Mouse (Mus musculus) midbrain, embryonic 13.5 days (tissue): ENCODE results near the gene Hspa1a. TPM values are rescaled to one million over a fixed set of nuclear protein-coding genes. Genes with fewer than 3 reads are reported as not detected.
"Not testable (repeated sequence)": the region's sequence is repeated elsewhere in the genome, so short reads cannot be mapped to it uniquely, and the experiment has no call there.

Experiments used
- ATAC-seq: fragments of 200-750 bp; cut with Nextera tagmentation; 2 replicates; pipeline ENCODE4 v1.8.0; 2017; ENCODE audit warnings: mild to moderate bottlenecking, moderate TSS enrichment, moderate library complexity
- H3K27ac ChIP-seq: fragments of 300-500 bp; sonication (generic); 2 replicates; pipeline ENCODE4 v1.5.1; 2015; ENCODE audit warnings: inconsistent platforms, mild to moderate bottlenecking, moderate library complexity
- H3K27me3 ChIP-seq: fragments of 300-500 bp; sonication (generic); 2 replicates; pipeline ENCODE4 v1.6.1; 2015; ENCODE audit warnings: mild to moderate bottlenecking, inconsistent platforms
- H3K36me3 ChIP-seq: fragments of 300-500 bp; sonication (generic); 2 replicates; pipeline ENCODE4 v1.6.1; 2015; ENCODE audit warnings: mild to moderate bottlenecking, inconsistent platforms
- H3K4me1 ChIP-seq: fragments of 300-500 bp; sonication (generic); replicated peaks from 2 replicates; pipeline ENCODE4 v1.6.1; 2015; ENCODE audit warnings: inconsistent platforms
- H3K4me2 ChIP-seq: fragments of 300-500 bp; sonication (generic); replicated peaks from 2 replicates; pipeline ENCODE4 v1.6.1; 2015; ENCODE audit warnings: moderate library complexity, mild to moderate bottlenecking, inconsistent platforms
- H3K4me3 ChIP-seq: fragments of 300-500 bp; sonication (generic); replicated peaks from 2 replicates; pipeline ENCODE4 v1.5.1; 2015; ENCODE audit warnings: mild to moderate bottlenecking, inconsistent platforms
- H3K9ac ChIP-seq: fragments of 300-500 bp; sonication (generic); replicated peaks from 2 replicates; pipeline ENCODE4 v1.6.1; 2015; ENCODE audit warnings: mild to moderate bottlenecking, inconsistent platforms
- H3K9me3 ChIP-seq: fragments of 300-500 bp; sonication (generic); 2 replicates; pipeline ENCODE4 v1.6.1; 2016; ENCODE audit warnings: mild to moderate bottlenecking, inconsistent platforms
- WGBS: fragments of 180-500 bp; shearing (Covaris S2); methylation state at CpG from one replicate; pipeline ENCODE4 v1.1.7; 2015; 5-methylcytosine and 5-hydroxymethylcytosine counted together
- polyA plus RNA-seq: library from polyadenylated mRNA; unstranded; fragments of >200 nt; fragmentation: Nextera tagmentation; extraction: Ambion mirVana; gene quantifications from 2 replicates; pipeline ENCODE4 v1.2.1, GENCODE M21; 2015

Gene Hspa1a
- polyA plus RNA-seq, 1 experiment from 2014 or later = 2.9 TPM

DNA sequence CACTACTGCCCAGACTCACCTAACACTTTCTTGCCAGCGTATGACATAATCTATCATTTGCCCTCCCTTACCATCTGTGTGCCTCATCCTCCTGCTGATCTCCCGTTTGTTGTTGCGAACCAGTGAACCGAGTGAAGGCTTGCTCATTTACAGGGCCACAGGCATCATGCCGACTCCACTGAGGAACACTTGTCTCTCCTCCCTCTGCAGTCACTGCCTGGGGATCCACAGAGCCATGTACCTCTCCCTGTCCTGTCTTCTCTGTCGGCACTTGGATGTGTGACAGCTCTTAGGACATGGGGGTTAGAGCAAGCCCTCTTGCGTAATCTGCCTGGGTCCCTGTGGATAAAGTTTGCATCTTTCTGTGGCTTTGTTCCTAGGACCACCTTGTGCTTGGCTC lies 37.6 kb upstream of the Hspa1a start:
- H3K4me2 ChIP-seq = no peak overlapping the region
- no peak overlapping the region for H3K4me3 ChIP-seq
- no peak for ATAC-seq
- H3K4me1 ChIP-seq = no peaks in the 10 kb centered on the region
- H3K27ac ChIP-seq = no peak overlapping the region
- no peaks in the 10 kb centered on the region for H3K9me3 ChIP-seq
- H3K27me3 ChIP-seq = no peaks in the 10 kb centered on the region
- H3K9ac ChIP-seq = no peak overlapping the region
- H3K36me3 ChIP-seq = peaks cover 96% of the 10 kb centered on the region
- WGBS = 84% methylated on average over 7 of the region's 7 CpGs

DNA sequence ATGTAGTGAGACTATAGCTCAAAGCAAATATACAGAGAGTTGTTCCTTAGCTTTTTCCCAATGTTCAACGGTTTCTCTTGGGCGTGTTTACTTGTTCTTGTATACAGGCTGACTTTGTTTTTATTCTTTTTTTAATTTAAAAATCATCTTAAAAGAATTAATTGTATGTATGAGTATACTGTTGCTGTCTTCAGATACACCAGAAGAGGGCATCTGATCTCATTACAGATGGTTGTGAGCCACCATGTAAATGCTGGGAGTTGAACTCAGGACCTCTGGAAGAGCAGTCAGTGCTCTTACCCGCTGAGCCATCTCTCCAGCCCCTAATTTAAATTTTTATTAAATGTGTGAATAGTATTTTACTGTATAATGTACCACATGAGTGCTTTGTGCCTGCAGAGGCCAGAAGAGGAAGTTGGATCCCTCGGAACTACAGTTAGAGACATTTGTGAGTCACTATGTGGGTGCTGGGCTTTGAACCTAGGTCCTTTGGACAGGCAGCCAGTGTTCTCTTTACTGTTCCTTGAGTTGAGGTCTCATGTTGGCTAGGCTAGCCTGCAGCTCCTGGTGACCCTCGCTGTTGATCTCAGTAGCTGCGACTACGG lies 35.5 kb upstream of the Hspa1a start:
- ATAC-seq = no peak
- H3K36me3 ChIP-seq = peaks cover 81% of the 10 kb centered on the region
- 96% methylated on average over 7 of the region's 7 CpGs for WGBS

GRCm38 (mm10) chr17:35005902-35006301 lies 33.9 kb upstream of the Hspa1a start:
- not testable (repeated sequence) for H3K9ac ChIP-seq, ATAC-seq, H3K4me2 ChIP-seq, H3K27ac ChIP-seq, H3K9me3 ChIP-seq, H3K27me3 ChIP-seq, H3K4me3 ChIP-seq
- WGBS = 100% methylated on average over 4 of the region's 5 CpGs
- peaks cover 23% of the 10 kb centered on the region for H3K4me1 ChIP-seq
- H3K36me3 ChIP-seq = peaks cover 66% of the 10 kb centered on the region

More for the DNA sequence above, 35.5 kb upstream of the Hspa1a start:
- Histone ChIP-seq H3K9me3 (no peaks in the 10 kb centered on the region), H3K27me3 (no peaks in the 10 kb centered on the region), H3K4me2 (no peak overlapping the region), H3K4me1 (peaks cover 11% of the 10 kb centered on the region), H3K9ac (no peak overlapping the region), H3K27ac (no peak overlapping the region), H3K4me3 (no peak overlapping the region)

DNA sequence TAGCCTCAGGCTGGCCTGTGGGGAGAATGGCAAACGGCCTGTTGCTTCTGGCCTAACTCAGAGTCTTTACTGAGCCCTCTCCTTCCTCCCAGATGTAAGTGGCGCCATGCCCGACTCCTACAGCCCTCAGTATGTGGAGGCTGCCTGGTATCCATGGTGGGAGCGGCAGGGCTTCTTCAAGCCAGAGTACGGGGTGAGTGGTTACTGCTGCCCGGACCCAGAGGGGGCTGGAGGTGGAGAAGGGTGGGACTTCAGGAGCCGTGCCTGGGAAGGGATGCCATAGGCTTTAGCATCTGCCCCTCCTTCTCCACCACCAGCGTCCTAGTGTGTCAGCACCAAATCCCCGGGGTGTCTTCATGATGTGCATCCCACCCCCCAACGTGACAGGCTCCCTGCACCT lies 33.2 kb upstream of the Hspa1a start:
- Histone ChIP-seq H3K9ac (no peak overlapping the region), H3K4me1 (peaks cover 23% of the 10 kb centered on the region), H3K27me3 (no peaks in the 10 kb centered on the region), H3K4me2 (no peak overlapping the region), H3K36me3 (peaks cover 58% of the 10 kb centered on the region), H3K9me3 (no peaks in the 10 kb centered on the region), H3K27ac (no peak overlapping the region), H3K4me3 (no peak overlapping the region)
- no peak for ATAC-seq
- 91% methylated on average over 10 of the region's 10 CpGs for WGBS

DNA sequence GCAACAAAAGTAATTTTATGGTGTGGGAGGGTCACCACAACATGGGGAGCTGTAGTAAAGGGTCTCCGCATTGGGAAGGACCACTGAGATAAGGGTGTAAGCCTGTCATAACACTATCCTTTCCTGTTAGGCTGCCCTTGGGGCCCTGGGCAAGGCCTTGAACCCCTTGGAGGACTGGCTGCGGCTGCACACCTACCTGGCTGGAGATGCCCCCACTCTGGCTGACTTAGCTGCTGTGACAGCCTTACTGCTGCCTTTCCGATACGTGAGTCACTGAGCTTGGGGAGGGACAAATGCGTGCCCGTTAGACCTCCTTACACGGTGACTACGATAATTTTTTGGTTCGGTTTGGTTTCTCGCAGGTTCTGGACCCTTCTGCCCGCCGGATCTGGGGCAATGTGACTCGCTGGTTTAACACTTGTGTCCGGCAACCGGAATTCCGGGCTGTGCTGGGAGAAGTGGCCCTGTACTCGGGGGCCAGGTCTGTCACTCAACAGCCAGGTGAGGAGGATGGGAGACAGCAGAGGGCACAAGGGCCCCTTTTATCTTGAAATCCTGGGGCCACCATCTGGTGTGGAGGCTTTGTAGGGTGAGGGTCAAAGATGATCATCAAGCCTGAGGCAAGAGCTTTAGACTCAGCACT lies 32.2 kb upstream of the Hspa1a start:
- Histone ChIP-seq H3K4me2 (no peak overlapping the region), H3K27ac (no peak overlapping the region), H3K9me3 (no peaks in the 10 kb centered on the region), H3K4me1 (peaks cover 33% of the 10 kb centered on the region), H3K9ac (no peak overlapping the region), H3K4me3 (no peak overlapping the region), H3K36me3 (peaks cover 50% of the 10 kb centered on the region), H3K27me3 (no peaks in the 10 kb centered on the region)
- no peak for ATAC-seq
- WGBS = 96% methylated on average over 17 of the region's 17 CpGs

DNA sequence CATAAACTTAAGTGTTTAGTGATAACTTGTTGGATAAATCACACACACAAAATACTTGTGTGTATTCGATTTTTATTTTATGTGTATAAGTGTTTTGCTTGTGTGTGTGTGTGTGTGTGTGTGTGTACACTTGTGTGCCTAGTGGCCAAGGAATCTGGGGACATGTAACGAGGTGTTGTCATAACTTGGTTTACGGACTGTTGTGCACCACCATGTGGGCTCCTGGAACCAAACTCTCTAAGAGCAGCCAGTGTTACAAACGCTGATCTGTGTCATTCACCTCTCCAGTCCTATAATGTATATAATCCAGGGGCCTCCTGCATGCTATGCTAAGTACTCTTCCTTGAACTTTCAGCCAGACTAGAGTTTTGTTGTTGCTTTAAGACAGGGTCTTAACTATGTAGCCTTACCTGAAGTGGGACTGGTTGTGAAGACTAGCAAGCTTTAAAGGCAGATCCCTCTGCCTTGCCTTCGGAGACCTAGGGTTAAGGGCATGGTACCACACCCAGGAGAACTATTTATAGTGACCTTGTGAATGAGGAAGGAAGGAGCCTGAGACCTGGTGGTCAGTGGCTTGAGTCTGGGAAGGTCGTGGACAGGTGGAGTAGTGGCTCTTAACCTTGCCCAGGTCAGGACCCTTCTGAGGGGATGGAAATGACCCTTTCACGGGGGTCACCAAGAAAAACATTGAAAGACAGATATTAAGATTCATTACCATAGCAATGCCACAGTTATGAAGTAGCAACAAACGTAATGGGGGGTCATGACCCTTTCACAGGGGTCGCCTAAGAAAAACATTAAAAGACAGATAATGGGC lies 31.3 kb upstream of the Hspa1a start:
- Histone ChIP-seq H3K27me3 (no peaks in the 10 kb centered on the region), H3K4me1 (peaks cover 40% of the 10 kb centered on the region), H3K36me3 (peaks cover 40% of the 10 kb centered on the region), H3K27ac (no peak overlapping the region), H3K9me3 (no peaks in the 10 kb centered on the region), H3K9ac (peak overlapping the region; percentile 97; the same call in 1 of the 2 replicates), H3K4me3 (peak overlapping the region; percentile 94), H3K4me2 (peak overlapping the region; percentile 100)
- no peak for ATAC-seq
- 77% methylated on average over 9 of the region's 9 CpGs for WGBS

DNA sequence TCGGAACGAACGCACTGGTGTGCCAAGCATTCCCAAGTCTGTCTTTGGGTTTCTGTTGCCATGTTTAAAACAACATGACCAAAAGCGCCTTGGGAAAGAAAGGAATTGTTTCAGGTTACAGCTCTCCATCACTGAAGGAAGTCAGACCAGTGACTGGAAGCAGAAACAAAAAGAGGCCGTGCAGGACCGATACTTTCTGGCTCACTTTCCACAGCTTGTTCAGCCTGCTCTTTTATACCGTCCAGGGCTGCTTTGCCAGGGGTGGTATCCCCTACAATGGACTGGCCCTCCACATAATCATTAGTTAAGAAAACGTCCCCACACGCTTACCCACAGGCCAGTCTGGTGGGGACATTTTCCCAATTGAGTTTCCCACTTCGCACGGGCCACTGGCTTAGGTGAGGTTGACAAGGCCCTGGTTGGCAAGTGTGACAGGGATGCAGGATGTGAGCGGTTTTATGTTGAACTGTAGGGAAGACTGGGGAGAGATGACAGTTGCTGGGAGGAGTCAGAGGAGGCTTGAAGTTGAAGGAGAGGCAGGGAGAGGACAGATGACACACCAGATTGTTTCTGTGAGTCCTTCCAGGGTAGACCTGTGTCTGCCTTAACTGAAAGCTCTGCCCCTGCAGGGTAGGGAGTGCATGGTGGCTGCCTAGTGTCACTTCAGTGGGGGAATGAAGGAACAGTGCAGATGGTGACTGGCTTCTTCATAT lies 30.4 kb upstream of the Hspa1a start:
- Histone ChIP-seq H3K9ac (peak overlapping the region; percentile 97), H3K4me1 (peaks cover 40% of the 10 kb centered on the region), H3K9me3 (no peaks in the 10 kb centered on the region), H3K4me3 (peak overlapping the region; percentile 94), H3K36me3 (peaks cover 31% of the 10 kb centered on the region), H3K27me3 (no peaks in the 10 kb centered on the region), H3K27ac (no peak overlapping the region), H3K4me2 (peak overlapping the region; percentile 100)
- 12% methylated on average over 12 of the region's 12 CpGs for WGBS
- ATAC-seq = no peak

GRCm38 (mm10) chr17:35001452-35002152 lies 29.6 kb upstream of the Hspa1a start:
- Histone ChIP-seq H3K27me3 (no peaks in the 10 kb centered on the region), H3K4me3 (peak overlapping the region; percentile 94), H3K4me2 (peak overlapping the region; percentile 100), H3K27ac (peak overlapping the region; percentile 96), H3K9ac (peak overlapping the region; percentile 97), H3K9me3 (no peaks in the 10 kb centered on the region), H3K36me3 (peaks cover 25% of the 10 kb centered on the region), H3K4me1 (peaks cover 43% of the 10 kb centered on the region)
- WGBS = under 1% methylated on average over 35 of the region's 35 CpGs
- ATAC-seq = peak; percentile 41

DNA sequence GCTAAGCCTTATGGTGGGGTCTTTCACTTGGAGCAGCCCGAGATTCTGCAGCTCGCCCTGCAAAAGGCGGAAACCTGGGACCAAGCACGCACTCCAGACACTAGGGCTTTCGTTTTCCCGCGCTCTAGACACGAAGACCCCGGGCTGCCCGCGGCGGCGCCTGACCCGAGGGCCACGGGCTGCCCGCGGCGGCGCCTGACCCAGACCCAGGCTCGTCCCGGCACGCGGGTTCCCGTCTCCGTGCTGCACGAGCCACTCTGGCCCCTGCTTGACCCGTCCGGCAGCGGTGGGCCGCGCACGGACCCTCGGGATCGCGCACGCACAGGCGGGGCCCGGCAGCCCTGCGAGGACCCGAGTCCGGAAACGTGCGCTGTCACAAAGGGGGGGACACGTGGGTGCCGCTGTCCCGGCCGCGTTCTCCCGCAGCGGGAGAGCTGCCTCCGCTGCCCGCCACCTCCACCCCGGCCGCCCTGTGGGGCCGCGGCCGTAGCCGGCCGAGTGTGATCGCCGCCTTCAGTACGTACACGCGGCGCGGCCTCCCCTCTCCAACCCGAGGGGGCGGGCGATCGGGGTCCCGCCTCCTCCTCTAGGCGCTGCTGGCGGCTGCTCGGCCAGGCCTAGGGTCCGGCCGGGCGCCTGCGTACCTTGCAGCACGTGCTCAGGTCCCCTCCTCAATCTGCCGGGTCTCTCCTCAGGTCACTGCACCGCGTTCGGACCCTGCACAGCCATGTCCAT lies 28.9 kb upstream of the Hspa1a start, which contains the start of gene Vars:
Vars (plus strand) TSS at position 271 of the 735 bp plus-strand sequence.
- Histone ChIP-seq H3K4me2 (peak within 1 kb of the TSS; percentile 100), H3K4me3 (peak within 1 kb of the TSS; percentile 94), H3K9ac (peak within 1 kb of the TSS; percentile 97), H3K27ac (peak within 1 kb of the TSS; percentile 96), H3K27me3 (no peaks in the 10 kb centered on the region), H3K4me1 (peaks cover 46% of the 10 kb centered on the region), H3K9me3 (no peaks in the 10 kb centered on the region), H3K36me3 (peaks cover 21% of the 10 kb centered on the region)
- WGBS = under 1% methylated on average over 71 of the region's 83 CpGs
- peak; percentile 93 for ATAC-seq

- peaks cover 14% of the 10 kb centered on the region for H3K36me3 ChIP-seq
- peak overlapping the region; percentile 100 for H3K4me2 ChIP-seq
- H3K9ac ChIP-seq = peak overlapping the region; percentile 97
- H3K9me3 ChIP-seq, ATAC-seq, H3K27me3 ChIP-seq: not testable (repeated sequence)
- WGBS = 26% methylated on average over 30 of the region's 32 CpGs
- H3K4me3 ChIP-seq = peak overlapping the region; percentile 94
- peaks cover 46% of the 10 kb centered on the region for H3K4me1 ChIP-seq
- peak overlapping the region; percentile 96; the same call in 1 of the 2 replicates for H3K27ac ChIP-seq
Observed at GRCm38 (mm10) chr17:34999871-35000716, 28.1 kb upstream of the Hspa1a start.
